Mouse (Mus musculus): Measurements from ENCODE around the gene Arhgap22.
A peak's percentile ranks its signal among the peaks of the same experiment; 100 is the strongest.

The Arhgap22 gene

GRCm38 (mm10) chr14:33213823-33214766 lies at the start of gene Arhgap22:
Gene Arhgap22, plus strand, starts transcription at chr14:33214026.
- peak; percentile 87 for DNase-seq

GRCm38 (mm10) chr14:33168750-33169149 lies 45.1 kb upstream of the Arhgap22 start:
- no peak for DNase-seq

GRCm38 (mm10) chr14:33171942-33172341 lies 41.9 kb upstream of the Arhgap22 start:
- no peak for DNase-seq

- no peak for DNase-seq
These were observed 38.6 kb upstream of the Arhgap22 start for GRCm38 (mm10) chr14:33175059-33175821.

GRCm38 (mm10) chr14:33180102-33180501 lies 33.7 kb upstream of the Arhgap22 start:
- DNase-seq, result no peak

GRCm38 (mm10) chr14:33185068-33185800 lies 28.6 kb upstream of the Arhgap22 start, which contains the start of gene Wdfy4:
Gene Wdfy4, minus strand, starts transcription at chr14:33185508.
- peak; percentile 71 for DNase-seq

- DNase-seq, result no peak
These were observed 26.6 kb upstream of the Arhgap22 start for GRCm38 (mm10) chr14:33187201-33187600.

GRCm38 (mm10) chr14:33189230-33189629 lies 24.6 kb upstream of the Arhgap22 start:
- no peak for DNase-seq

- DNase-seq, result no peak
These were observed 23.9 kb upstream of the Arhgap22 start for GRCm38 (mm10) chr14:33189849-33190423.

GRCm38 (mm10) chr14:33190646-33191045 lies 23.2 kb upstream of the Arhgap22 start:
- DNase-seq, result peak; percentile 29

GRCm38 (mm10) chr14:33193762-33194161 lies 20.1 kb upstream of the Arhgap22 start:
- DNase-seq, result no peak

GRCm38 (mm10) chr14:33194241-33194640 lies 19.6 kb upstream of the Arhgap22 start:
- DNase-seq, result peak; percentile 48

- DNase-seq, result no peak
These were observed 11.7 kb upstream of the Arhgap22 start for GRCm38 (mm10) chr14:33202161-33202560.

GRCm38 (mm10) chr14:33202885-33203284 lies 10.9 kb upstream of the Arhgap22 start:
- DNase-seq, result no peak

GRCm38 (mm10) chr14:33203777-33204176 lies 10.0 kb upstream of the Arhgap22 start:
- peak; percentile 39 for DNase-seq

- no peak for DNase-seq
These were observed 8.4 kb upstream of the Arhgap22 start for GRCm38 (mm10) chr14:33205280-33205965.

GRCm38 (mm10) chr14:33207011-33207410 lies 6.8 kb upstream of the Arhgap22 start:
- no peak for DNase-seq

GRCm38 (mm10) chr14:33208331-33208730 lies 5.5 kb upstream of the Arhgap22 start:
- no peak for DNase-seq

GRCm38 (mm10) chr14:33210806-33211205 lies 3.0 kb upstream of the Arhgap22 start:
- no peak for DNase-seq

GRCm38 (mm10) chr14:33212271-33212957 lies 1.4 kb upstream of the Arhgap22 start:
- no peak for DNase-seq

- DNase-seq, result no peak
These were observed 892 bp upstream of the Arhgap22 start for GRCm38 (mm10) chr14:33212958-33213309.
